Mouse (Mus musculus): ENCODE results near the gene Acin1.

The Acin1 gene

GRCm38 (mm10) chr14:54607226-54607625 is 79.5 kb downstream of the Acin1 start:
- DNase-seq (ENCODE audit: low spot score), result no peak

- peak; percentile 80 for DNase-seq (ENCODE audit: low spot score)
Observed at GRCm38 (mm10) chr14:54605752-54606321, 80.9 kb downstream of the Acin1 start, which contains the start of gene 4931414P19Rik. 4931414P19Rik (minus strand) TSS chr14:54605993.

DNA sequence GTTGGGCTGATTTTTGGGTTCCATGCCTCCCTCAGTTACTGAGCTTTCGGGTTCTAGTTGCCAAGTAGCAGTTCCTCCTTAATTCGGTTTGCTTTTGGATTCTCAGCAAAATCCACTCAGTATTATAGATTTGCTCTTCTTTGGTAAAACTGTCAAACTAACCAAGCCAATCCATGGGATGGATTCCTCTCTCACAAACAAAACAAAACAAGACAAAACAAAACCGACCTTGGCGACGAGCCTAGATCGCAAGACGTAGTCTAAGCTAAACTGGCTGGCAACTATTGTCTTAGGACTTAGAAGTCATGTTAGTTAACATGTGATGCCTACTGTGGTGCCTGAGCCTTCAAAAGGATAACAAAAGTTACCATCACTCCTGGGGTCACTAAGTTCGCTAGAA is 83.0 kb downstream of the Acin1 start:
- no peak for DNase-seq (ENCODE audit: low spot score)

- peak; percentile 86 for DNase-seq (ENCODE audit: low spot score)
Observed at GRCm38 (mm10) chr14:54603038-54603654, 83.6 kb downstream of the Acin1 start.

DNA sequence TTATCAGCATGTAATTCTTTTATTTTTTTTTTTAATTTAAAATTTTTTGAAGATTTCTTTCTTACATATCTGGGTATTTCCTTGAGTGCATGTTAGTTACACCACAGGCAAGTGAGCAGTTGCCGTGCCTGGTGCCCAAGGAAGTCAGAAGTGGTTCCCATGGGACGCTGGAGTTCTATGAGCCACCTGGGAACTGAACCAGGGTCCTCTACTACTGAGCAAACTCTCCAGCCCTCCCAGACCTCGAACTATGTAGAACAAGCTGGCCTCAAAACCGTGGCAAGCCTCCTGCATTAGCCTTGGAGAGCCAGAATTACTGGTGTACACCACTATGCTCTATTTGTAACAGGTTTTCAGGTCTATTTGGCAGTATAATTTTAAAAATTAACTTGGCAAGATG is 84.1 kb downstream of the Acin1 start:
- no peak for DNase-seq (ENCODE audit: low spot score)

- no peak for DNase-seq (ENCODE audit: low spot score)
Observed at GRCm38 (mm10) chr14:54601601-54602000, 85.1 kb downstream of the Acin1 start.

- DNase-seq (ENCODE audit: low spot score), result no peak
Observed at GRCm38 (mm10) chr14:54597084-54597483, 89.6 kb downstream of the Acin1 start.

GRCm38 (mm10) chr14:54594631-54595414 is 91.9 kb downstream of the Acin1 start:
- DNase-seq (ENCODE audit: low spot score), result no peak

GRCm38 (mm10) chr14:54594055-54594454 is 92.7 kb downstream of the Acin1 start:
- DNase-seq (ENCODE audit: low spot score), result no peak

GRCm38 (mm10) chr14:54592319-54592934 is 94.3 kb downstream of the Acin1 start:
- no peak for DNase-seq (ENCODE audit: low spot score)
